Mouse (Mus musculus): ENCODE results near the gene L3mbtl4. TPM values are rescaled to one million over a fixed set of nuclear protein-coding genes. Genes with fewer than 3 reads are reported as not detected.

L3mbtl4 gene
- polyA plus RNA-seq (2014; fragmentation: Nextera tagmentation; extraction: Ambion mirVana), result 0.71 and 1.8 TPM in 2 replicates

DNA sequence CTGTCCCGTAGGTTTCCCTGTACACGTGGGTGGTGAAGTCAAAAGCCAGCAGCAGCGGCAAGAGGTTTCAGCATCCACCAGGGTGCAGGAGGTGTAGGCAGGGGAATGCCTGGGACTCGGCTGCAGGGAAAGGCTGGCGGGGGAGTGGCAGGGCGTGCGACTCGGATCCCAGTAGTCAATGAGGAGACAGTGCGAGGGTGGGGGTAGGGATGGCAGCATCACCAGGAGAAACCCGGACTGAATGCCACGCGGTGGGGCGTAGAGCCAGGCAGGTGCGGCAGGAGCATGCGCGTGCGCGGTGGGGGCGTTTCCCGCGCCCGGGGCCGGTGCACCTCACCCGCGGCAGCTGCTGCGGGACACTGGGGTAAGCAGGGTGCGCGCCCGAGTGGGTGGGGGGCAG lies at the start of gene L3mbtl4:
L3mbtl4 (plus strand) TSS at position 271 of the 400 bp plus-strand sequence.
- Histone ChIP-seq H3K36me3 (ENCODE audit: control insufficient read depth, insufficient read depth, low read length) (no peaks in the 10 kb centered on the region), H3K4me1 (ENCODE audit: control insufficient read depth, insufficient read depth, low read length) (peaks cover 4% of the 10 kb centered on the region), H3K27me3 (replicated peaks; ENCODE audit: control insufficient read depth, insufficient read depth, low read length) (no peaks in the 10 kb centered on the region), H3K27ac (ENCODE audit: low read depth, low read length) (no peak within 1 kb of the TSS), H3K4me2 (ENCODE audit: low read length) (peak within 1 kb of the TSS; percentile 99), H3K9me3 (replicated peaks; ENCODE audit: control insufficient read depth, low read length) (no peaks in the 10 kb centered on the region), H3K9ac (ENCODE audit: low read length) (peak within 1 kb of the TSS; percentile 66), H3K4me3 (ENCODE audit: low read depth, low read length) (peak within 1 kb of the TSS; percentile 51)
- ATAC-seq (peak; percentile 88), DNase-seq (ENCODE audit: low spot score) (peak; percentile 56)
- WGBS, result 0% methylated on average over 29 of the region's 29 CpGs

DNA sequence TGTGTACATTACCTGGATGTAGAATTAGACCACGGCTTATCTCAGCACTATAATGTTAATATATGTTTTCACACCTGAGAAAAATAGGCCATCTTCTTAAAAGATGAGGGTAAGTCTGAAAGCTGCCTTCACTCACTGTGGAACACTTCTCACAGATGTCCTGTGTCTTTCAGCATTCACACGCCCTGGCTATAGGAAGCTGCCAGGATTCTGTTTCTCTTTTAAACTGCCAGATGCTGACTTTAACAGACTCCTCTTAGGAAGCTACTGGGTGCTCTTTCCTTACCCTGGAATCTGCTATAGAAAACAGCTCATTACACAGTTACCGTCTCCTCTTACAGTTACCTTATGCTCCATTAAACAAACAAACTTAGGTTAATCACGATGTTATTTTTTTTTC lies 43.1 kb upstream of the L3mbtl4 start:
- H3K4me1 ChIP-seq (ENCODE audit: control insufficient read depth, insufficient read depth, low read length), result no peaks in the 10 kb centered on the region
- H3K27me3 ChIP-seq (replicated peaks; ENCODE audit: control insufficient read depth, insufficient read depth, low read length), result no peaks in the 10 kb centered on the region
- H3K36me3 ChIP-seq (ENCODE audit: control insufficient read depth, insufficient read depth, low read length), result no peaks in the 10 kb centered on the region
- no peak overlapping the region for H3K27ac ChIP-seq (ENCODE audit: low read depth, low read length)
- ATAC-seq, result no peak
- H3K4me2 ChIP-seq (ENCODE audit: low read length), result no peak overlapping the region
- no peaks in the 10 kb centered on the region for H3K9me3 ChIP-seq (replicated peaks; ENCODE audit: control insufficient read depth, low read length)
- 75% methylated on average over 4 of the region's 4 CpGs for WGBS
- H3K9ac ChIP-seq (ENCODE audit: low read length), result no peak overlapping the region
- no peak for DNase-seq (ENCODE audit: low spot score)
- H3K4me3 ChIP-seq (ENCODE audit: low read depth, low read length), result no peak overlapping the region

GRCm38 (mm10) chr17:68235380-68235779 lies 38.2 kb upstream of the L3mbtl4 start:
- Histone ChIP-seq H3K9me3 (replicated peaks; ENCODE audit: control insufficient read depth, low read length) (no peaks in the 10 kb centered on the region), H3K27me3 (replicated peaks; ENCODE audit: control insufficient read depth, insufficient read depth, low read length) (no peaks in the 10 kb centered on the region), H3K4me3 (ENCODE audit: low read depth, low read length) (no peak overlapping the region), H3K36me3 (ENCODE audit: control insufficient read depth, insufficient read depth, low read length) (no peaks in the 10 kb centered on the region), H3K9ac (ENCODE audit: low read length) (no peak overlapping the region), H3K27ac (ENCODE audit: low read depth, low read length) (no peak overlapping the region), H3K4me1 (ENCODE audit: control insufficient read depth, insufficient read depth, low read length) (no peaks in the 10 kb centered on the region), H3K4me2 (ENCODE audit: low read length) (no peak overlapping the region)
- DNase-seq (ENCODE audit: low spot score) (no peak), ATAC-seq (no peak)
- 88% methylated on average over 4 of the region's 4 CpGs for WGBS

- no peaks in the 10 kb centered on the region for H3K27me3 ChIP-seq (replicated peaks; ENCODE audit: control insufficient read depth, insufficient read depth, low read length)
- H3K9ac ChIP-seq (ENCODE audit: low read length), result no peak overlapping the region
- DNase-seq (ENCODE audit: low spot score), result no peak
- ATAC-seq, result no peak
- H3K4me3 ChIP-seq (ENCODE audit: low read depth, low read length), result no peak overlapping the region
- no peaks in the 10 kb centered on the region for H3K9me3 ChIP-seq (replicated peaks; ENCODE audit: control insufficient read depth, low read length)
- no peak overlapping the region for H3K4me2 ChIP-seq (ENCODE audit: low read length)
- 86% methylated on average over 12 of the region's 12 CpGs for WGBS
- H3K4me1 ChIP-seq (ENCODE audit: control insufficient read depth, insufficient read depth, low read length), result no peaks in the 10 kb centered on the region
- H3K27ac ChIP-seq (ENCODE audit: low read depth, low read length), result no peak overlapping the region
- no peaks in the 10 kb centered on the region for H3K36me3 ChIP-seq (ENCODE audit: control insufficient read depth, insufficient read depth, low read length)
Measured at GRCm38 (mm10) chr17:68236992-68237391, 36.6 kb upstream of the L3mbtl4 start.

GRCm38 (mm10) chr17:68240171-68240570 lies 33.4 kb upstream of the L3mbtl4 start:
- no peaks in the 10 kb centered on the region for H3K36me3 ChIP-seq (ENCODE audit: control insufficient read depth, insufficient read depth, low read length)
- DNase-seq (ENCODE audit: low spot score), result no peak
- WGBS, result 67% methylated on average over 2 of the region's 2 CpGs
- no peak overlapping the region for H3K4me3 ChIP-seq (ENCODE audit: low read depth, low read length)
- H3K4me1 ChIP-seq (ENCODE audit: control insufficient read depth, insufficient read depth, low read length), result no peaks in the 10 kb centered on the region
- ATAC-seq, result no peak
- no peaks in the 10 kb centered on the region for H3K27me3 ChIP-seq (replicated peaks; ENCODE audit: control insufficient read depth, insufficient read depth, low read length)
- H3K9me3 ChIP-seq (replicated peaks; ENCODE audit: control insufficient read depth, low read length), result no peaks in the 10 kb centered on the region
- no peak overlapping the region for H3K4me2 ChIP-seq (ENCODE audit: low read length)
- no peak overlapping the region for H3K27ac ChIP-seq (ENCODE audit: low read depth, low read length)
- H3K9ac ChIP-seq (ENCODE audit: low read length), result no peak overlapping the region

GRCm38 (mm10) chr17:68264835-68265557 lies 8.6 kb upstream of the L3mbtl4 start:
- no peak overlapping the region for H3K4me3 ChIP-seq (ENCODE audit: low read depth, low read length)
- H3K27ac ChIP-seq (ENCODE audit: low read depth, low read length), result no peak overlapping the region
- no peak overlapping the region for H3K9ac ChIP-seq (ENCODE audit: low read length)
- no peak overlapping the region for H3K4me2 ChIP-seq (ENCODE audit: low read length)
- ATAC-seq, result no peak
- no peaks in the 10 kb centered on the region for H3K27me3 ChIP-seq (replicated peaks; ENCODE audit: control insufficient read depth, insufficient read depth, low read length)
- H3K36me3 ChIP-seq (ENCODE audit: control insufficient read depth, insufficient read depth, low read length), result no peaks in the 10 kb centered on the region
- no peaks in the 10 kb centered on the region; the same call in 1 of the 2 replicates for H3K9me3 ChIP-seq (replicated peaks; ENCODE audit: control insufficient read depth, low read length)
- DNase-seq (ENCODE audit: low spot score), result no peak
- H3K4me1 ChIP-seq (ENCODE audit: control insufficient read depth, insufficient read depth, low read length), result no peaks in the 10 kb centered on the region
- 69% methylated on average over 7 of the region's 7 CpGs for WGBS

DNA sequence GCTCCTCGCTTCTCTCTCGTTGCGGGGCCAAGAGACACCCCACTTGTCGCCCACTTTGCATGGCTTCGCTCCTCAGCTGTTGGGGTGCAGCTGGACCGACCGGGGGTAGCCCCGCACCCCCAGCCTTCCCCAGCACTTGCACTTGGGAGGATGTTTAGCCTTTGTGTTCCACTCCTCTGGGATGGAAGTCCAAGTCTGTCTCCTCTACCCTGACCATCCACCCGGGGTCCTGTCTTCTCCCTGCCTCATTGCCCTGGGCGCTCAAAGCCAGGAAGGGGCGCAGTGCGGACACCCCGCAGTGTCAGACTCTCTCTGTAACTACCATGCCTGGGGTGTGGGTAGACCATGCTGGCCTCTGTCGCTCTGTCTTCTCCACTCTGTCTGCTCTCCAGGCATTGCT lies 357 bp downstream of the L3mbtl4 start:
- 13% methylated on average over 12 of the region's 14 CpGs for WGBS
- ATAC-seq, result peak; percentile 68; the same call in 1 of the 2 replicates
- Histone ChIP-seq H3K4me1 (ENCODE audit: control insufficient read depth, insufficient read depth, low read length) (peaks cover 4% of the 10 kb centered on the region), H3K27me3 (replicated peaks; ENCODE audit: control insufficient read depth, insufficient read depth, low read length) (no peaks in the 10 kb centered on the region), H3K27ac (ENCODE audit: low read depth, low read length) (no peak overlapping the region), H3K4me3 (ENCODE audit: low read depth, low read length) (peak overlapping the region; percentile 51), H3K36me3 (ENCODE audit: control insufficient read depth, insufficient read depth, low read length) (no peaks in the 10 kb centered on the region), H3K4me2 (ENCODE audit: low read length) (peak overlapping the region; percentile 99), H3K9me3 (replicated peaks; ENCODE audit: control insufficient read depth, low read length) (no peaks in the 10 kb centered on the region), H3K9ac (ENCODE audit: low read length) (peak overlapping the region; percentile 66)
- no peak for DNase-seq (ENCODE audit: low spot score)

GRCm38 (mm10) chr17:68275138-68275537 lies 1.5 kb downstream of the L3mbtl4 start:
- 90% methylated on average over 2 of the region's 2 CpGs for WGBS
- ATAC-seq (no peak), DNase-seq (ENCODE audit: low spot score) (no peak)
- H3K4me1 ChIP-seq (ENCODE audit: control insufficient read depth, insufficient read depth, low read length), result peaks cover 4% of the 10 kb centered on the region
- no peak overlapping the region for H3K4me2 ChIP-seq (ENCODE audit: low read length)
- no peak overlapping the region for H3K4me3 ChIP-seq (ENCODE audit: low read depth, low read length)
- no peaks in the 10 kb centered on the region for H3K36me3 ChIP-seq (ENCODE audit: control insufficient read depth, insufficient read depth, low read length)
- no peaks in the 10 kb centered on the region for H3K27me3 ChIP-seq (replicated peaks; ENCODE audit: control insufficient read depth, insufficient read depth, low read length)
- H3K27ac ChIP-seq (ENCODE audit: low read depth, low read length), result no peak overlapping the region
- no peaks in the 10 kb centered on the region for H3K9me3 ChIP-seq (replicated peaks; ENCODE audit: control insufficient read depth, low read length)
- H3K9ac ChIP-seq (ENCODE audit: low read length), result no peak overlapping the region

GRCm38 (mm10) chr17:68280915-68281314 lies 7.3 kb downstream of the L3mbtl4 start:
- DNase-seq (ENCODE audit: low spot score), result no peak
- H3K9me3 ChIP-seq (replicated peaks; ENCODE audit: control insufficient read depth, low read length), result no peaks in the 10 kb centered on the region

More at GRCm38 (mm10) chr17:68280915-68281314, 7.3 kb downstream of the L3mbtl4 start:
- H3K4me3 ChIP-seq (ENCODE audit: low read depth, low read length), result no peak overlapping the region
- H3K27me3 ChIP-seq (replicated peaks; ENCODE audit: control insufficient read depth, insufficient read depth, low read length), result no peaks in the 10 kb centered on the region
- ATAC-seq, result no peak
- H3K36me3 ChIP-seq (ENCODE audit: control insufficient read depth, insufficient read depth, low read length), result no peaks in the 10 kb centered on the region
- no peak overlapping the region for H3K4me2 ChIP-seq (ENCODE audit: low read length)
- no peaks in the 10 kb centered on the region for H3K4me1 ChIP-seq (ENCODE audit: control insufficient read depth, insufficient read depth, low read length)
- WGBS, result 89% methylated on average over 2 of the region's 2 CpGs
- no peak overlapping the region for H3K9ac ChIP-seq (ENCODE audit: low read length)
- no peak overlapping the region for H3K27ac ChIP-seq (ENCODE audit: low read depth, low read length)
